Mouse (Mus musculus) liver, embryonic 14.5 days (tissue): ENCODE measurements around the gene Fnbp1. TPM values are rescaled to one million over a fixed set of nuclear protein-coding genes. Genes with fewer than 3 reads are reported as not detected.
A peak's percentile ranks its signal among the peaks of the same experiment; 100 is the strongest.
"Not testable (repeated sequence)": the region's sequence is repeated elsewhere in the genome, so short reads cannot be mapped to it uniquely, and the experiment has no call there.

ENCODE experiments used
- ATAC-seq: fragments of 200-750 bp; cut with Nextera tagmentation; 2 replicates; pipeline ENCODE4 v1.8.0; 2017; ENCODE audit warnings: moderate number of reproducible peaks, mild to moderate bottlenecking, moderate library complexity; ENCODE audit not compliant: insufficient read depth
- DNase-seq, 3 experiments: peaks; one replicate each; pipeline ENCODE4 v3.0.0-alpha.2; 2012 to 2013; ENCODE audit warnings: low read depth in 3 of 3, low spot score in 3 of 3
- H3K27ac ChIP-seq: fragments of 300-500 bp; sonication (generic); 2 replicates; pipeline ENCODE4 v1.5.1; 2014; ENCODE audit warnings: moderate library complexity, mild to moderate bottlenecking, control low read depth, inconsistent platforms
- H3K27me3 ChIP-seq: fragments of 300-500 bp; sonication (generic); 2 replicates; pipeline ENCODE4 v1.6.1; 2014; ENCODE audit warnings: mild to moderate bottlenecking, low read length, moderate library complexity; ENCODE audit not compliant: control insufficient read depth, insufficient read depth
- H3K36me3 ChIP-seq: fragments of 300-500 bp; sonication (generic); replicated peaks from 2 replicates; pipeline ENCODE4 v1.6.1; 2014; ENCODE audit warnings: low read depth; ENCODE audit not compliant: control insufficient read depth, insufficient read depth
- H3K4me1 ChIP-seq, 2 experiments: fragments of 200-500 bp in 1 of 2; fragments of 300-500 bp in 1 of 2; sonication (generic) in 1 of 2; replicated peaks; 2 replicates each; pipeline ENCODE4 v1.6.1; 2012 to 2014; ENCODE audit warnings: antibody characterized with exemption in 1 of 2, inconsistent platforms in 1 of 2, low read length in 1 of 2; ENCODE audit not compliant: control insufficient read depth in 2 of 2, insufficient read depth in 2 of 2
- H3K4me2 ChIP-seq: fragments of 300-500 bp; sonication (generic); 2 replicates; pipeline ENCODE4 v1.6.1; 2014; ENCODE audit warnings: low read depth, mild to moderate bottlenecking, control low read depth, moderate library complexity
- H3K4me3 ChIP-seq, 2 experiments: fragments of 200-500 bp in 1 of 2; fragments of 300-500 bp in 1 of 2; sonication (generic) in 1 of 2; 2 replicates each; pipeline ENCODE4 v1.5.1; 2012 to 2014; ENCODE audit warnings: low read depth in 2 of 2, low read length in 2 of 2, mild to moderate bottlenecking in 2 of 2, control low read depth in 1 of 2, inconsistent platforms in 1 of 2, moderate library complexity in 1 of 2; ENCODE audit not compliant: insufficient read depth in 1 of 2
- H3K9ac ChIP-seq: fragments of 300-500 bp; sonication (generic); replicated peaks from 2 replicates; pipeline ENCODE4 v1.6.1; 2014; ENCODE audit warnings: mild to moderate bottlenecking, control low read depth, moderate library complexity
- H3K9me3 ChIP-seq: fragments of 300-500 bp; sonication (generic); 2 replicates; pipeline ENCODE4 v1.6.1; 2016; ENCODE audit warnings: low read length, mixed read lengths; ENCODE audit not compliant: control insufficient read depth
- CTCF ChIP-seq: IDR thresholded peaks from 2 replicates; pipeline ENCODE4 v1.5.1; 2016; ENCODE audit warnings: antibody characterized with exemption, low read depth, control low read depth
- EP300 ChIP-seq: IDR thresholded peaks from 2 replicates; pipeline ENCODE4 v1.6.1; 2016; ENCODE audit warnings: antibody characterized with exemption, low read depth
- WGBS: fragments of 180-500 bp; shearing (Covaris S2); extraction: QIAGEN DNeasy Blood & Tissue Kit; methylation state at CpG from one replicate; pipeline ENCODE4 v1.1.7; 2014; ENCODE audit not compliant: insufficient replicate concordance; 5-methylcytosine and 5-hydroxymethylcytosine counted together
- polyA plus RNA-seq, 2 experiments: library from polyadenylated mRNA; depleted of rRNA in 1 of 2; stranded (reverse) in 1 of 2; unstranded in 1 of 2; fragments of >200 nt; fragmentation: Nextera tagmentation in 1 of 2; extraction: Ambion mirVana in 1 of 2; gene quantifications; 2 replicates each; pipeline versions ENCODE4 v1.2.1 to v1.2.3; 2012 to 2014

Fnbp1 gene
- polyA plus RNA-seq, 2 experiments: 3.9 to 6.4 TPM

GRCm38 (mm10) chr2:31172001-31172400, 30.2 kb upstream of the Fnbp1 start:
- H3K27ac ChIP-seq: no peak overlapping the region
- H3K4me3 ChIP-seq: no peak overlapping the region
- TF ChIP-seq CTCF (no peak), EP300 (no peak)
- peak; percentile 33; the same call in 1 of the 2 replicates for ATAC-seq
- H3K4me2 ChIP-seq: no peak overlapping the region
- H3K27me3 ChIP-seq: no peaks in the 10 kb centered on the region
- H3K4me1 ChIP-seq: peaks cover 0 to 6% of the 10 kb centered on the region in 2 experiments; a peak in 2 of 4 replicates
- WGBS: 33% methylated on average over 5 of the region's 5 CpGs
- H3K9me3 ChIP-seq: no peaks in the 10 kb centered on the region
- H3K9ac ChIP-seq: no peak overlapping the region
- no peak for DNase-seq
- H3K36me3 ChIP-seq: peaks cover 24% of the 10 kb centered on the region

GRCm38 (mm10) chr2:31170164-31170563, 28.4 kb upstream of the Fnbp1 start:
- no peak for TF ChIP-seq EP300
- no peak for TF ChIP-seq CTCF
- Histone ChIP-seq H3K27me3 (no peaks in the 10 kb centered on the region), H3K27ac (no peak overlapping the region), H3K9me3 (no peaks in the 10 kb centered on the region), H3K9ac (no peak overlapping the region), H3K36me3 (peaks cover 23% of the 10 kb centered on the region), H3K4me1 (peaks cover 3 to 12% of the 10 kb centered on the region in 2 experiments; a peak in 3 of 4 replicates), H3K4me3 (no peak overlapping the region), H3K4me2 (no peak overlapping the region)
- no peak for DNase-seq
- 64% methylated on average over 6 of the region's 6 CpGs for WGBS
- ATAC-seq: no peak

GRCm38 (mm10) chr2:31169001-31169400, 27.2 kb upstream of the Fnbp1 start:
- Histone ChIP-seq H3K27me3 (no peaks in the 10 kb centered on the region), H3K4me3 (no peak overlapping the region), H3K36me3 (peaks cover 23% of the 10 kb centered on the region), H3K4me2 (no peak overlapping the region), H3K9ac (no peak overlapping the region), H3K27ac (no peak overlapping the region), H3K4me1 (peaks cover 4 to 18% of the 10 kb centered on the region in 2 experiments; a peak in 3 of 4 replicates), H3K9me3 (no peaks in the 10 kb centered on the region)
- WGBS: 63% methylated on average over 10 of the region's 10 CpGs
- ATAC-seq (0 out of 2 replicates have a peak, but pooled peaks have one; percentile 25), DNase-seq (no peak)
- no peak for TF ChIP-seq EP300
- no peak for TF ChIP-seq CTCF

- not testable (repeated sequence) for H3K9me3 ChIP-seq, ATAC-seq, H3K9ac ChIP-seq, DNase-seq, H3K27me3 ChIP-seq, H3K27ac ChIP-seq, H3K4me2 ChIP-seq, H3K4me3 ChIP-seq
- Histone ChIP-seq H3K36me3 (peaks cover 23% of the 10 kb centered on the region), H3K4me1 (peaks cover 4 to 17% of the 10 kb centered on the region in 2 experiments; a peak in 3 of 4 replicates)
- 85% methylated on average over 2 of the region's 2 CpGs for WGBS
Measured at GRCm38 (mm10) chr2:31167571-31167970, 25.8 kb upstream of the Fnbp1 start.

- ATAC-seq: peak; percentile 41; the same call in 1 of the 2 replicates
- H3K27ac ChIP-seq: no peak overlapping the region
- no peak overlapping the region for H3K9ac ChIP-seq
Measured at GRCm38 (mm10) chr2:31165529-31165928, 23.7 kb upstream of the Fnbp1 start.

More at GRCm38 (mm10) chr2:31165529-31165928, 23.7 kb upstream of the Fnbp1 start:
- Histone ChIP-seq H3K27me3 (no peaks in the 10 kb centered on the region), H3K4me1 (peaks cover 4 to 15% of the 10 kb centered on the region in 2 experiments; a peak in 3 of 4 replicates), H3K36me3 (peaks cover 18% of the 10 kb centered on the region), H3K9me3 (no peaks in the 10 kb centered on the region), H3K4me3 (no peak overlapping the region), H3K4me2 (no peak overlapping the region; the same call in 1 of the 2 replicates)
- DNase-seq: no peak
- WGBS: 30% methylated on average over 4 of the region's 4 CpGs
- no peak for TF ChIP-seq EP300
- no peak for TF ChIP-seq CTCF
